Mouse (Mus musculus): Measurements from ENCODE around the gene Lyl1. TPM values are rescaled to one million over a fixed set of nuclear protein-coding genes. Genes with fewer than 3 reads are reported as not detected.

Lyl1 gene
- polyA plus RNA-seq, 1 experiment from 2014 or later: 12.5 TPM

DNA sequence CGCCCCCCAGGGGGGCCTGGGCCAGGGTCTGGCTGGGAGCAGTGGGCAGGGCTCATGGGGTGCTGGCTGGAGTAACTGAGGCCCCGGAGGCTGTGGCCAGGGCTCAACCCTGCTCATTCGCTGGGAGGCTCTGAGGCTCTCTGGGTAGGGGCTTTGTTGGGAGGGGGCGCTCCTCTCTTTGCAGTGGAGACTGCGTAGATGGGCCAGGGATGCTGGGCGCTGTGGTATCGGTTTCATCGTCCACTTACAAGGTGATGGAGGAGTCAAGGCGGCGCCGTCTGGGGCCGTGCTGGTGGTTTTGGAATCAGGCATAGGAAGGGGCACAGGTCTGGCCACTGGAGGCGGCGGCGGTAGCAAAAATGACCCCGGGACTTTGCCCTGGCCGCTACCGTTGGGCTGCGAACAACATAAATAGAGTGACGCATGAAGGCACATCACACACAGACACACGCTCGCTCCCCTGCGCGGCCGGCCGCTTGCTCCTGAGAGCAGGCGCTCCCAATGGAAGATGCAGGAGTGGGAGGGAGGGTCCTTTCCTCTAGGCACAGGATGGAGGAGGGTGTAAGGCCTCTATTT lies 14.7 kb downstream of the Lyl1 start:
- ATAC-seq (ENCODE audit: insufficient read depth) (no peak), DNase-seq (no peak)
- no peak overlapping the region; the same call in 1 of the 2 replicates for H3K27ac ChIP-seq (ENCODE audit: low read depth)
- no peak for TF ChIP-seq CTCF (IDR thresholded peaks at IDR 0.05; ENCODE audit: low read depth)
- H3K4me1 ChIP-seq (ENCODE audit: insufficient read depth): peaks cover 28% of the 10 kb centered on the region
- H3K27me3 ChIP-seq (ENCODE audit: insufficient read depth, low read length): 0 out of 2 replicates have a peak, but pooled peaks cover 6% of the 10 kb centered on the region
- peaks cover 63% of the 10 kb centered on the region for H3K36me3 ChIP-seq (ENCODE audit: insufficient read depth)
- no peak overlapping the region for H3K4me3 ChIP-seq (ENCODE audit: low read depth, low read length)
- no peak overlapping the region for H3K9ac ChIP-seq
- 22% methylated on average over 27 of the region's 27 CpGs for WGBS
- H3K9me3 ChIP-seq (ENCODE audit: low read depth, low read length): no peaks in the 10 kb centered on the region
- no peak overlapping the region for H3K4me2 ChIP-seq

DNA sequence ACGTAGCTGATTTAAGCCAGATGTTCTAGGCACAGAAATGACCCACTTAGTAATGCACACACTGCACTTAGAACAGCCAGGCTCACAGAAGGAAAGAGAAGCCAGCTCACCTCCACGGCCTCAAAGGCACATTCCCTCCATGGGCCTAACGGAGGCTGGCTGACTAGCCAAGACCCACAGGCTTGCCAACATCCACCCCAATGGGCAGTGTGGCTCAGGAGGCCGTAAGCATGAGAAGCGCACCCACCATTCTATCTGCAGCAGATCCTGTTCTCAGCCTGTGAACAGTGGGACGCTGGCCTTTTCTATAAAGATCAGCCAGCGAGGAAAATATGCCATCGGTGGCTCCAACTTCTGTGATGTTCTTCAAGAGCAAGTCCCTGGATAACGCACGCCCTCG lies 15.5 kb downstream of the Lyl1 start:
- no peak for TF ChIP-seq CTCF (IDR thresholded peaks at IDR 0.05; ENCODE audit: low read depth)
- no peak for ATAC-seq (ENCODE audit: insufficient read depth)
- Histone ChIP-seq H3K36me3 (ENCODE audit: insufficient read depth) (peaks cover 68% of the 10 kb centered on the region), H3K9ac (no peak overlapping the region), H3K27me3 (ENCODE audit: insufficient read depth, low read length) (0 out of 2 replicates have a peak, but pooled peaks cover 6% of the 10 kb centered on the region), H3K4me2 (no peak overlapping the region), H3K4me3 (ENCODE audit: low read depth, low read length) (no peak overlapping the region), H3K4me1 (ENCODE audit: insufficient read depth) (peaks cover 23% of the 10 kb centered on the region), H3K27ac (ENCODE audit: low read depth) (no peak overlapping the region; the same call in 1 of the 2 replicates), H3K9me3 (ENCODE audit: low read depth, low read length) (no peaks in the 10 kb centered on the region)
- no peak for DNase-seq
- 89% methylated on average over 11 of the region's 11 CpGs for WGBS

- H3K4me3 ChIP-seq (ENCODE audit: low read depth, low read length): no peak overlapping the region
- H3K27me3 ChIP-seq (ENCODE audit: insufficient read depth, low read length): 0 out of 2 replicates have a peak, but pooled peaks cover 6% of the 10 kb centered on the region
- no peaks in the 10 kb centered on the region for H3K9me3 ChIP-seq (ENCODE audit: low read depth, low read length)
- H3K4me2 ChIP-seq: no peak overlapping the region
- DNase-seq (no peak), ATAC-seq (ENCODE audit: insufficient read depth) (no peak)
- no peak overlapping the region for H3K9ac ChIP-seq
- no peak overlapping the region for H3K27ac ChIP-seq (ENCODE audit: low read depth)
- peaks cover 28% of the 10 kb centered on the region for H3K4me1 ChIP-seq (ENCODE audit: insufficient read depth)
- TF ChIP-seq CTCF (IDR thresholded peaks at IDR 0.05; ENCODE audit: low read depth): no peak
- peaks cover 77% of the 10 kb centered on the region for H3K36me3 ChIP-seq (ENCODE audit: insufficient read depth)
- WGBS: 84% methylated on average over 5 of the region's 5 CpGs
Observed at GRCm38 (mm10) chr8:84718476-84718875, 17.2 kb downstream of the Lyl1 start.

GRCm38 (mm10) chr8:84718959-84719690 lies 17.9 kb downstream of the Lyl1 start:
- DNase-seq (peak; percentile 37), ATAC-seq (ENCODE audit: insufficient read depth) (no peak)
- Histone ChIP-seq H3K27me3 (ENCODE audit: insufficient read depth, low read length) (0 out of 2 replicates have a peak, but pooled peaks cover 6% of the 10 kb centered on the region), H3K9me3 (ENCODE audit: low read depth, low read length) (no peaks in the 10 kb centered on the region), H3K27ac (ENCODE audit: low read depth) (no peak overlapping the region), H3K4me3 (ENCODE audit: low read depth, low read length) (no peak overlapping the region), H3K4me1 (ENCODE audit: insufficient read depth) (peaks cover 28% of the 10 kb centered on the region), H3K36me3 (ENCODE audit: insufficient read depth) (peaks cover 78% of the 10 kb centered on the region), H3K4me2 (no peak overlapping the region), H3K9ac (no peak overlapping the region)
- TF ChIP-seq CTCF (IDR thresholded peaks at IDR 0.05; ENCODE audit: low read depth): no peak
- WGBS: 67% methylated on average over 5 of the region's 5 CpGs

- peak overlapping the region; percentile 56 for H3K4me2 ChIP-seq
- WGBS: 44% methylated on average over 6 of the region's 6 CpGs
- peaks cover 37% of the 10 kb centered on the region for H3K4me1 ChIP-seq (ENCODE audit: insufficient read depth)
- ATAC-seq (ENCODE audit: insufficient read depth): no peak
- TF ChIP-seq CTCF (IDR thresholded peaks at IDR 0.05; ENCODE audit: low read depth): no peak
- DNase-seq: no peak
- H3K36me3 ChIP-seq (ENCODE audit: insufficient read depth): peaks cover 89% of the 10 kb centered on the region
- peak overlapping the region; percentile 49 for H3K9ac ChIP-seq
- no peaks in the 10 kb centered on the region for H3K27me3 ChIP-seq (ENCODE audit: insufficient read depth, low read length)
- peak overlapping the region; percentile 17; the same call in 1 of the 2 replicates for H3K4me3 ChIP-seq (ENCODE audit: low read depth, low read length)
- no peaks in the 10 kb centered on the region for H3K9me3 ChIP-seq (ENCODE audit: low read depth, low read length)
- peak overlapping the region; percentile 97 for H3K27ac ChIP-seq (ENCODE audit: low read depth)
Observed at GRCm38 (mm10) chr8:84722530-84722849, 21.2 kb downstream of the Lyl1 start.

GRCm38 (mm10) chr8:84722850-84723570 lies 21.8 kb downstream of the Lyl1 start, which contains the start of gene G430095P16Rik:
G430095P16Rik (plus strand) TSS chr8:84723007.
- Histone ChIP-seq H3K4me3 (ENCODE audit: low read depth, low read length) (peak within 1 kb of the TSS; percentile 17), H3K36me3 (ENCODE audit: insufficient read depth) (peaks cover 87% of the 10 kb centered on the region), H3K9me3 (ENCODE audit: low read depth, low read length) (no peaks in the 10 kb centered on the region), H3K27ac (ENCODE audit: low read depth) (peak within 1 kb of the TSS; percentile 97), H3K4me2 (peak within 1 kb of the TSS; percentile 56), H3K27me3 (ENCODE audit: insufficient read depth, low read length) (no peaks in the 10 kb centered on the region), H3K9ac (peak within 1 kb of the TSS; percentile 49), H3K4me1 (ENCODE audit: insufficient read depth) (peaks cover 37% of the 10 kb centered on the region)
- TF ChIP-seq CTCF (IDR thresholded peaks at IDR 0.05; ENCODE audit: low read depth): peak; percentile 67
- ATAC-seq (ENCODE audit: insufficient read depth) (peak; percentile 87), DNase-seq (peak; percentile 93)
- 4% methylated on average over 10 of the region's 10 CpGs for WGBS

DNA sequence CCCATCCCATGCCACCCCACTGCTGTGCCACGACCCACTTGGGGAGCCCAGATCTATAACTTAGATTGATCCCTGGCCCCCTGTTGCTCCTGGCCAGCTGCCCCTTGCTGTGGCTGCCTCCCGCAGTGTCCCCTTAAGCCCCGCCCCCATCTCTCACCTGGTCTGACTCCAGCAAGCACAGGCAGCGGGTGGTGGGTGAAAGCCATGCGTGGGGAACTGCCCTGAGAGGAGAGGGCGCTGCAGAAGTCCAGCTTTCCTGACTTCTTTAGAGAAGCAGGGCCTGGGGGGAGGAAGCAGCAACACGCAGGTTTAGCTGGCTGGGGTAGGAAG lies 22.3 kb downstream of the Lyl1 start:
- H3K4me2 ChIP-seq: peak overlapping the region; percentile 56
- ATAC-seq (ENCODE audit: insufficient read depth) (no peak), DNase-seq (peak; percentile 49)
- WGBS: 16% methylated on average over 7 of the region's 7 CpGs
- H3K27ac ChIP-seq (ENCODE audit: low read depth): peak overlapping the region; percentile 97
- no peaks in the 10 kb centered on the region for H3K27me3 ChIP-seq (ENCODE audit: insufficient read depth, low read length)
- no peak for TF ChIP-seq CTCF (IDR thresholded peaks at IDR 0.05; ENCODE audit: low read depth)
- H3K9ac ChIP-seq: peak overlapping the region; percentile 49
- H3K4me1 ChIP-seq (ENCODE audit: insufficient read depth): peaks cover 40% of the 10 kb centered on the region
- no peaks in the 10 kb centered on the region for H3K9me3 ChIP-seq (ENCODE audit: low read depth, low read length)
- H3K4me3 ChIP-seq (ENCODE audit: low read depth, low read length): peak overlapping the region; percentile 17; the same call in 1 of the 2 replicates
- peaks cover 84% of the 10 kb centered on the region for H3K36me3 ChIP-seq (ENCODE audit: insufficient read depth)
